Mouse (Mus musculus) gastrocnemius, postnatal 14 days (tissue): ENCODE results near the gene Sumo3. TPM values are rescaled to one million over a fixed set of nuclear protein-coding genes. Genes with fewer than 3 reads are reported as not detected.

Experiments used
- DNase-seq: peaks from one replicate; pipeline ENCODE4 v3.0.0; 2021; ENCODE audit warnings: mixed read lengths
- intact Hi-C: fragments of 180-260 bp; cut with DNase I; formaldehyde crosslinking; loops from one replicate; pipeline ENCODE4 v1.15.1; 2025; ENCODE audit warnings: low total_unique reads
- total RNA-seq, 2 experiments: library from RNA; stranded (reverse); gene quantifications; 2 replicates each; pipeline ENCODE4 v1.2.3; 2021

Gene Sumo3
- total RNA-seq, 2 experiments from 2014 or later, result 41.9 to 46.5 TPM

DNA sequence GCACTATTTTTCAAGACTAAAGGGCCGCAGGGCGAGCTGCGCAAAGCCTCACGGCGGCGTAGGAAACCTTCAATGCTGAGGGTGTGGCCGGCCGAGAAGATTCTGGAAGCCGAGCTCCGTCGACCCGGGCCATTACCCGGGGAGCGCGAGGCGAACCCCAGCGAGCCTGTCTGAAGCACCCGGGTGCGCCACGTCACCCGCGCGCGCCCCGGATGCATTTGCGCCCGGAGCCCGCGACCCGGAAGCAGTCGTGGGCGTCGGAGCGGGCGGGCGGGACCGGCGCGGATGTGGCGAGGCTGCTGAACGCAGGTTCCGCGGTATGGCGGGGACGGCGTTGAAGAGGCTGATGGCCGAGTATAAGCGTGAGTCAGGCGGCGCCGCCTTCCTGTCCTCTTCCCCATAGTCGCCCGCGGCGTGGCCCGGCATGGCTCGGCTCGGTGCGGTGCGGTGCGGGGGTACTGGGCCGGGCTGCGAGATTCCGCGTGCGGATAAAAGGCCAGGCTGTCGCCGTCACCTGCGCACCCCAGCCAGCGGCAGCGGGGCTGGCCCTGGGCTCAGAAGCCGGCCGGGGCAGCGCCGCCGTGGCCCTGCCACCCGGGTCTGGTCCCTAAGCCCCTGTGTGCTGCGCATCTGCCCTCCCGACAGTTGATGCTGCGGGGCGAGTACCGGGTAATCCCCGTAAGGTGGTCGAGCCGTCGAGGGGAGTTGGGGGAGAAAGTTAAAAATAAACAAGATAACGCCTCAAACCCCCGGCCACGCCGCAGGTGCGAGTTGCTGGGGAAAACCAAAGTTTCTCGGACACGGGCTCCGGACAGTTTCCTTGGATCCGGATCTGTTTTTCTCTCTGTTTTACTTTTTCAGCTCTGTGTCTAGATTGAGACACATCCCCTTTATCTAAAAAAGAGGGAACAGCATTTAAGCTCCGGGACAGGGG is 16.4 kb downstream of the Sumo3 start, which contains the start of gene Ube2g2:
TSS of gene Ube2g2 (plus strand) at position 221 of the 934 bp plus-strand sequence.
- intact Hi-C loops, result no loop called here

DNA sequence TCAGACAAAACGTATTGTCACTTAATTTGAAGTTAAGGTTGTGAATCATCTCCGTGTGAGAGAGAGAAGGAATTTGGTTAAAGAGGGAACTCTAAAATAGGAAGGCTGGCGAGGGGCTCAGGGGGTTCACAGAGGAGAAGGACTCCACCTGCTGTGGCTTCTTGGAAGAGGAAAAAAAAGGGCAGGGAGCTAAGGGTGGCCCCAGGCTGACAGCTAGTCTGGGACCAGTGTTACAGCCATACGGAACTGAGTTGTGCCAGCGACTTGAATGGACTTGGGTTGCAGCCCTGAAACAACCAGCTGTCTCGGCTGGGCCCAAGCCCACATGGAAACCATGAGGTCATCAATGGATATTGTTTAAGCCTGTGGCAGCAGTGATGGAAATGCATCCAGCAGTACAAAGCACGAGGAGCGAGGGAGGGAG is 17.2 kb downstream of the Sumo3 start:
- intact Hi-C loops, result no loop called here
- peak; percentile 74 for DNase-seq

More for the DNA sequence above, 16.4 kb downstream of the Sumo3 start, which contains the start of gene Ube2g2:
- DNase-seq, result peak; percentile 93

DNA sequence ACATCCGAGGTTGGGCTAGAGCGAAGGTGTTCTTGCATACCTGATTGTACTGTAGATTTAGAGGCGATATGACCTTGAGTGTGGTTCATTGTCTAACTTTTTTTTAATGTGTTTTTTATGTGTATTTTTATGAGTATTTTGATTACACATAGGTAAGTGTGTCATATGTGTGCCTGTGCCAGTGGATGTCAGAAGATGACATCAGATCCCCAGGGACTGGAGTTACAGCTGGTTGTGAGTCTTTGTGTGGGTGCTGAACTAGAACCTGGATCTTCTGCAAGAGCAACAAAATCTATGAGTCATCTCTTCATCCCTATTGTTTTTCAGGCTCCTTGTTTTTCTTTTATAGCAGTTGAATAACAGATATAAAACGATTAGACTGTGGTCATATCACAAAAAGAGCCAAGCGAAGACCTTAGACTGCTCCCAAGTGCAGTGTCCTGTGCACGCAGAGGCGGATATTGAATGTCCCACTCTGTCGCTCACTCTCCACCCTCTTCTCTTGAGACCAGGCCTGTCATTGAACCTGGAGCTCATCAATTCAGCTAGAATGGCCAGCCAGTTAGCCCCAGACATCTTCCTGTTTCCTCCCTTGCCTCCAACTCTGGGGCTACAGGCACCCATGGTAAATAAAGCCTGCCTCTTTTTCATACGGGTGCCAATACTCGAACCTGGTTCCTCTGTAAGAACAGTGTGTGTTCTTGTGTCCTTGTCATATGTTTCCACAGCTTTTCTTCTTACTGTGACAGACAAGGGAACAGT is 17.9 kb downstream of the Sumo3 start:
- intact Hi-C loops, result no loop called here
- no peak for DNase-seq

DNA sequence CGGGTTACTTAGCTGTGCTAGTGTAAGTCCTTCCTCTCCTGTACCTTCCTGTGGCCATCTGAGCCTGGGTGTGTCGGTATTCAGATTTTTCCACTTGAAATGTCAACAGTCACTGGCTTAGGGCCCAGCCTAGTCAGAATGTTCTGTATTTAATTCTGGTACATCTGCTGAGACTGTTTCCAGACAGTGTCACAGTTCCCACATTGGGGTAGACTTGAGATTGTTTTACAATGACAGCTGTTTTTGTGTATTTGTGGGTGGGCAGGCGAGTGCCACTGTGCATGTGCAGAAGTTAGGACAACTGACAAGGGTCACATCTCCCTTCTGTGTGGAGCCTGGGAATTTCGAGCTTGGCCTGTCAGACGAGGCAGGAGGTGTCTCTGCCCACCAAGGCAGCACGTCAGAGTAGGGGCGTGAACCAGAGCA is 18.7 kb downstream of the Sumo3 start:
- DNase-seq, result peak; percentile 61

DNA sequence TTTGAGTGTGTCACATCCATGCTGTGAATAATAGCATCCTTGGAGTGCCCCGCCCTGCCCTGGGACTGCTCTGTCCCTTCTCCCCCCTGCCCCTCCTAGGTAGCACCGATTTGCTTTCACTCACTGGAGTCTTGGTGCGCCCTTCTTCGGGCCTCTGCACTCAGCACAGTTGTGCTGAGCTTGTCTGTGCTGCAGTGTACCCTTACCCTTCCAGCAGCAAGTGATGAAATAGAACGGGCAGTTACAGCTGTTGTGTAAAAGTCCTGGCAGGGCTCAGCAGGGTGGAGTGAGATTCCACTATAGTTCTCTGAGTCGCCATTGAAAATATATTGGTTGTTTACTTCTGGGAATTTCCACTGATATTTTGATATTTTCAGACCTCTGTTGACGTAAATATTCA is 20.1 kb downstream of the Sumo3 start:
- intact Hi-C loops, result loop anchor here (5.0 kb wide), 2 partner anchors 256 to 291 kb away; no protein-coding TSS in a partner anchor

More for the DNA sequence above, 18.7 kb downstream of the Sumo3 start:
- intact Hi-C loops, result no loop called here

DNA sequence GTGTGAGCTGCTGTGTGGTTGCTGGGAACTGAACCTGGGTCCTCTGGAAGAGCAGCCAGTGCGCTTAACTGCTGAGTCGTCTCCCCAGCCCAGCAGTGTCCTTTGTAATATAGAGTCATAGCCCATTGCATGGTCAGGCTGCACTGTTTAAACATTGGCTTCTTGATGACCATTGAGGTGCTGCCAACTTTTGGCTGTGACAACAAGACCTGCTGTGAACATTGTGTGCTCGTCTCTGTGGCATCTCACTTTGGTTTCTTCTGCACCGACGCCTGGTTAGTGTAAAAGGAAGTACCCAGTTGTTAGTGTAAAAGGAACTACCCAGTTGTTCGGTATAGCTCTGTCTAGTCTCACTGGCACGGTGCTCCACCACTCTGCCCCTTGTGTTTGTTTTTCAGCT is 20.7 kb downstream of the Sumo3 start:
- intact Hi-C loops, result loop anchor here (5.0 kb wide), 2 partner anchors 256 to 291 kb away; no protein-coding TSS in a partner anchor
- DNase-seq, result no peak

More for the DNA sequence above, 20.1 kb downstream of the Sumo3 start:
- DNase-seq, result no peak

DNA sequence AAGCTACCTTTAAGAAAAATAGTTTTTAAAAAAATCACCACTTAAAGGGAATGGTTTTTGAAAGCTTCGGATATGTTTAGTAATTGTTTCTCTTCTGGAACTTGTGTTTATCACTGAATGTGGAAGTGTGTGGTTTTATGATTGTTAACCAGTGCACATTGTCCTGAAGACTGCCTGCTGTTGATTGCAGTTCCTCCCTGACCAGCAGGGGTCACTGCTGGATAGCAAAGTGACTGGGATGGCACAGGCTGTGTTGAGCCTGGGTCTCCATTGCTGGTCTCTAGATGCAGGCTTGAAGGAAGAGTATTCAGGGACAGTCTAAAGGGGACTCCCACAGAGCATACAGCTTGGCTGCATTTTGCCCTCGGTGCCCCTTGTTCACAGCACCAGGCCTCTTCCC is 21.6 kb downstream of the Sumo3 start:
- intact Hi-C loops, result loop anchor here (5.0 kb wide), 2 partner anchors 255 to 290 kb away; no protein-coding TSS in a partner anchor
- DNase-seq, result peak; percentile 80

DNA sequence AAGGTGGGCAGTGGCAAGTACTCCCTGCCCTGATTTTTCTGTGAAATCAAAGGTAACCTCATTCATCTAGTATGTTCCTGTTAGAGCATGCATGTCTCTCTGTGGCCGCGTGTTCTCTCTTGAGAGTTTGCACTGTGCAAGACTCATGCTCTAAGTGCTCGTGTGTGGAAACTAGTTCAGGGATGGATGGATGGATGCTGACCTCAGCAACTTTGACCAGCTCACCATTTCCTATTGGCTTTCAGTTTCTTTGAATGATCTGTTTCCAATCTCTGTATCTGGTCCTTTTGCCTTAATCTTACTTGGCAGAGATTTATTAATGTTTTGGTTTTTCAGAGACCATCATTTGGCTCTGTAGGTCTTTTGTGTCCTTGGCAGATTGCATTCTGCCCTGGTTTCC is 23.3 kb downstream of the Sumo3 start:
- DNase-seq, result no peak

DNA sequence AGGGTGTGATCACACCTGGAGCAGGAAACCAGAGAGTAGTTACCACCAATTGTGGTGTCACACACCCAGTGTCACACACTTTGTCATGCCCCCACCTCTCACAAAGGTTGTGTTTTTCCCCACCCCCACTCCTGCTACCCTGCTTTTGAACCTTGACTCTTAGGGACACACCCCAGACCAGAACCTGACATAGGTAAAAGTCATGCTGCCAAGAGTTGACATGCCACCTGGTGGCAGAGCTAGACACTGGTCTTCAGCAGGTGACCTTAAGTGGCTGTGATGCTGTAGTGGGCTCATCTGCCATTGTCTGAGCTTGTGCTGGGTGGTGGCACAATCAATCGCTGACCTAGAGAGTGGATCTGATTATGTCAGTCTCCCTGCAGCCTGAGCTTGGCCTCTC is 24.1 kb downstream of the Sumo3 start:
- intact Hi-C loops, result loop anchor here (5.0 kb wide), 2 partner anchors 252 to 287 kb away; no protein-coding TSS in a partner anchor
- no peak for DNase-seq

More for the DNA sequence above, 23.3 kb downstream of the Sumo3 start:
- intact Hi-C loops, result loop anchor here (5.0 kb wide), 2 partner anchors 253 to 288 kb away; no protein-coding TSS in a partner anchor

DNA sequence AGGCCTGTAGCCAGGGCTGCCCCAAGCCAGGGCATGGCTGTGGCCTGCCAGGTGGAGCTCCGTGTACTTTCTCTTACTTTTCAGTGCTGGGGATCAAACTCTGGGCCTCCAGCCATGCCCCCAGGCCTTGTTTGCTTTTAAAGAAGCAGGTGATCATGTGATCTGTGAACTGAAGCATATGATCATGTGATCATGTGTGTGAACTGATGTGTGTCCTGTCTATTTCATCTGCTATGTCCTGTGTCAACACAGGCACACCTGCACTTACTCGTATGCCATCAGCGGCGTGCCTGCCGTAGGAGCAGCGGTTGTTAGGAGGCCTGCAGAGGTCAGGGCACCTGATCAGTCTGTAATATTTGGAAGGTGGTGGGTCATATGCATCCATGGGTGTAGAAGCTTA is 28.1 kb downstream of the Sumo3 start:
- intact Hi-C loops, result no loop called here
- DNase-seq, result no peak

DNA sequence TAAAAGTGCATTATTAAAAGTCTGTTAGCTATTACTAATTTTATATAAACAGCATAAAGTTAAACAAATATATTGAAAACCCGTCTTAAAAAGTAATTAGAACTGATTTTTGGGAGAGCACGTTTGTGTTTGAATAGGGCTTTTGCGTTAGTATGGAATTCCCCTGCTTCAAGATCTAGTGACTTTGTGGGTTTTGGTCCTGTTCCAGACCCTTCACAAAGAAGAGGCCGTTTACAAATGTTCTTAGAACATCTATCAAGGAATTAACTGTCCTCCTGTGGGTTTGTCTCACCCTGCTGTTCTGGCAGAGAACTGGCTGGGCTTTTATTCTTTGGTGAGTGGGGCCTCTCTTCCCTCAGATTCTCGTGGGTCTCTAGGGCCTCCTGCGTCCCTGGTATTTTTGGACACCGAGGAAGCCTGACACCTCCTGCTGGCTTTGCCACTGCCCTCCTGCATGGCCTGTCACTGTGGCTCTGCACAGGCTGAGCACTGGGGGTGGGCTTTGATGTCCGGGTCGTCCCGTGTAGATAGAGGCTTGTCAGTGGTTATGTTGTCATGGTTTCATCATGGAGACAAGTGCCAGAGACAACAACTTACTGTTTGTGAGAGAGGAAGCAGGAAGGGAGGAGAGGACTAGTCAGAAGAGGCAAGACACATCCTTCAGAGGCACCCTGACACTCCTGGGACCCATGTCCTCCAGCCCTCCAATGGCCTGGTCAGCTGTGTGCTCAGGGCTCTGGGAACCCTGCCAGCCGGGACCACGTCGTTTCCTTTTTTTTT is 28.7 kb downstream of the Sumo3 start:
- no peak for DNase-seq
- intact Hi-C loops, result no loop called here

DNA sequence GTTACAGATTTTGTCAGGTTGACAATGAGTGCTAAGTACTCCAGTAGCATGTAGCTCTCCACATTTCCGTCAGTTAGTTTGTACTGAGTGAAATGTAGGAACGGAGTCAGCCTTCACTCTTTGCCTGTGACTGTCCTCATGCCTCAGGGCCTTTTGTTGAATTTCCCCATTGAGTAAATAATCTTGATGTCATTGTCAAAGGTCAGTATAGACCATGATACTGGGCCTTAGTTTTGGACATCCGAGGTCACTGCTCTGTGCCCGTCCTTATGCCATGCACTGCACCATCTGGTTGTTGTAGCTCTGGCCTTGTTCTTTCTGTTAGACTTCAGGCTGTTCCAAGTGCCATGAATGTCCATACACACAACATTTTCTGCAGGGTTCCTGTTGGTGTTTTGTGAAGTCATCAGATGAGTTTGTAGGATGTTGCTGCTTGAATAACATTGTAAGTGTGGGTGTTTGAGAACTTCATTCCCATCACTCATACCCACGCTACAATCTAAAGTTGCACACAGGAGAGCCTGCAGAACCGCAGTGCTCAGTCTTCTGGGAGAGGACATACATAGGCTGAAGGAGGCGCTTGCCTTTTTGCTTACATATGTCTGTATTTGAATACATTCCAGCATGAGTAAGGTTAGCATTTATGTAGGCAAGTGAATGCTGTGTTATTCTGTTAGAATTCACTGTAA is 30.5 kb downstream of the Sumo3 start:
- intact Hi-C loops, result no loop called here
- DNase-seq, result no peak

DNA sequence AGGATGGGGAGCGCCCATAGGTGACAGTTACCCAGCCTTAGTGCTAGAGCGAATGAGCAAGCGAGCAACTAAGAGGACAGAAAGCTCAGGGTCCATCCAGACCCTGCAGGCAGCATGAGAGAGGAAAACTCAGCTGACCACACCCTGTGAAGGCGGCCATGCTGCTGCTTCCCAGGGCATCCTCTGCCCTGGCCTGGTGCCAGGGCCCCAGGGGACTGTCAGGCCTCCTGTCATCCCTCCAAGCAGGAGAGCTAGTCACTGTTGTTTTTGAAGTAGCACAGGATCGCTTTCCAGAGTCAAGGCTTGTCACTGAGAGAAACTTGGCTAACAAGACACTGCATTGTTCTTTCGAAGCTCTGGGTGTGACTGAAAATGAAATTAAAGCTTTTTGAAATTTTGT is 33.1 kb downstream of the Sumo3 start:
- intact Hi-C loops, result no loop called here
- no peak for DNase-seq

DNA sequence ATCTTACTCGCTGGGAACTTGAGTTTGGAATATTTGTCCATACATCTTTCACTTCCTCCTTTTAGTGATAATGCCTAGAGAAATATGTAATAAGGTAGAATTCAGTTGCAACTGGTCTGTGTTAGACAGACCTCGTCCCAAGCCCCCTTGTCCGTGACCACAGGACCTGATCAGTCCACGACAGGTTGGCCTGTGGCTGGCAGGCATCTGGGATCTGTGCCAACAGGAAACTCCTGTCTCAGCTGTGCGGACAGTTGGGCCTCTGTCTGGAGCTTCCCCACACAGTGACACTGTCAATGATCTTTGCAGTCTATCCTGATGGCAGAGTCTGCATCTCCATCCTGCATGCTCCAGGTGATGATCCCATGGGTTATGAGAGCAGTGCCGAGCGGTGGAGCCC is 37.3 kb downstream of the Sumo3 start:
- no peak for DNase-seq
- intact Hi-C loops, result no loop called here

DNA sequence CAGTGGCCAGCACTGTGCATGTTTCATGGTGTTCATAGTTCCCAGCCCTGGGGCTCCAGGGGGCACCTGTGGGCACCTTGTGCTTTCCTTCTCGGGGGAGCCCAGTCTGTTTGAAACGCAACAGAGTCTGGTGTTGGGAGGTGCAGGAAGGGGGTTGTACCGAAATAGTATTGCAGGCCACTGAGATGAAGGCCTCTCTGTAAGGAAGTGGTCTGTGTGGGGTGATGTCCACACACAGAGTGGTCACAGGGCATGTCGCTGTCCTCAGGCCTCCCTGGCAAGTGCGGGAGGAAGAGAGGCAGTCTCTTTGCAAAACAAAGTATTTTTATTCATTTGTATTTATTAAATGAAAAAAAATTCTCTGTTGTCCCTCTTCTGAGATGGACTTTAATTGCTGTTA is 39.7 kb downstream of the Sumo3 start:
- no peak for DNase-seq
- intact Hi-C loops, result no loop called here

DNA sequence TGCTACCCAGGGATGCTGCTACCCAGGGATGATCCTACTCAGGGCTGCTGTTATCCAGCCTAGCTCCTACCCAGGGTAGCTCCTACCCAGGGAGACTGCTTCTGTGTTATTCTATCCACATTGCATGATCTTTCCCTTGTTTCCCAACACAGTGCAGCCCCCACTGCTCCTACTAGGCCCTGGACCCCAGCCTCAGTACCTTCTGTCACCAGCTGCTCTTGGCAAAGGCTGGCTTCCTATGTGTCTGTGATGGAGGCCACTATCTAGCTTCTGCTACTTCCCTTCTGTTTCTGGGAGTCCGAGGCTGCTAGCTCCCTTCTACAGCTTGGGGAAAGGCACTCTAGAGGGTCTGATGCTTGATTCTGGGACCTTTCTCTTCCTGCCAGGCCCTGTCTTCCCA is 41.6 kb downstream of the Sumo3 start:
- no peak for DNase-seq
- intact Hi-C loops, result no loop called here

DNA sequence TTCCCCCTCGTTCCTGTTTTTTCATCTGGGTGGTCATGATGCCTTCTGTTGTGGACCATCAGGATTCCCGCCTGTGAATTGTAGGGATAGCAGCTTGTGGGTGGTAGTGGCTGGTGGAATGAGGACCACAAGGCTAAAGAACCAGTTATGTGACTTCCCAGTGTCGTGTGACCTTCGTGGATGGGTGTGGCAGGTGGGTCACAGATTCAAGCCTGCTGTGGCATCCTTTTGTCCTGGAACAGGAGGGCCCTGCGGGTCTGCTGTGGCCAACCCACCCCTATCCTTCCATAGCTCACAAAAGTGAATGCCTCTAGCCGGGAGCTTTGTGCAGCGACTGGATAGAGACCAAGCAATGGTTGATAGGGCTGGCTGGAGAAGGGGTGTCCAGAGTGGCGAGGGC is 42.0 kb downstream of the Sumo3 start:
- intact Hi-C loops, result no loop called here
- DNase-seq, result no peak

DNA sequence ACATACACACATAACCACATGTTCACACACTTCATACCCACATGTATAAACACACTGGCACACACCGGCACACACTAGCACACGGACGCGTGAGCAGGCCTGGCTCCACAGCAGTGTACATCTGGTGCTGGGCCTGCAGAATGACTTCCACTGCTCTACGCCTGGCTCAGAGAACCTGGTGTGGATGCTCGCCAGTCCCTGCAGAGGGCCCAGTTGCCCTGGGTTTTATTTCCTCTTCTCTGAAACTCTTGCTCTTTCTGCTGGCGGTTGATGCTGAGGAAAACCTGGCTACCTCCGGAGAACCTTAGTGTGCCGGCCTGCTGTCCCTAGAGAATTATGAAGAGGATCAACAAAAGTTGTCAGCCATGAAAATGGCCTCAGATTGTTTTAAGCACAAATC is 46.1 kb downstream of the Sumo3 start:
- DNase-seq, result no peak
- intact Hi-C loops, result no loop called here
